Mouse (Mus musculus) left cerebral cortex, postnatal 25 days (tissue): ENCODE data around the gene Gm20708. TPM values are rescaled to one million over a fixed set of nuclear protein-coding genes. Genes with fewer than 3 reads are reported as not detected.

Source experiments
- DNase-seq, 2 experiments: peaks; one replicate each; pipeline ENCODE4 v3.0.0; 2022; ENCODE audit warnings: low spot score in 2 of 2, mixed read lengths in 1 of 2
- intact Hi-C: fragments of 180-260 bp; cut with DNase I; formaldehyde crosslinking; loops from one replicate; pipeline ENCODE4 v1.15.1; 2025
- total RNA-seq, 2 experiments: library from RNA; stranded (reverse); gene quantifications; 2 replicates each; pipeline ENCODE4 v1.2.3; 2021

Gene Gm20708
- total RNA-seq = 1 to 10 TPM; 1.7 to 2.4 TPM

GRCm38 (mm10) chr11:117809407-117810311 lies at the start of gene Gm20708, which contains the start of gene Syngr2:
TSS of gene Gm20708 (plus strand) at chr11:117809668.
TSS of gene Syngr2 (plus strand) at chr11:117809668.
- DNase-seq = peak in 1 of 2 experiments; percentile 38

GRCm38 (mm10) chr11:117760374-117761119 lies 48.9 kb upstream of the Gm20708 start:
- intact Hi-C loops = no loop called here
- peak in 1 of 2 experiments; percentile 62 for DNase-seq

More at GRCm38 (mm10) chr11:117809407-117810311, at the start of gene Gm20708, which contains the start of gene Syngr2:
- intact Hi-C loops = no loop called here

GRCm38 (mm10) chr11:117761801-117762200 lies 47.7 kb upstream of the Gm20708 start:
- intact Hi-C loops = no loop called here

DNA sequence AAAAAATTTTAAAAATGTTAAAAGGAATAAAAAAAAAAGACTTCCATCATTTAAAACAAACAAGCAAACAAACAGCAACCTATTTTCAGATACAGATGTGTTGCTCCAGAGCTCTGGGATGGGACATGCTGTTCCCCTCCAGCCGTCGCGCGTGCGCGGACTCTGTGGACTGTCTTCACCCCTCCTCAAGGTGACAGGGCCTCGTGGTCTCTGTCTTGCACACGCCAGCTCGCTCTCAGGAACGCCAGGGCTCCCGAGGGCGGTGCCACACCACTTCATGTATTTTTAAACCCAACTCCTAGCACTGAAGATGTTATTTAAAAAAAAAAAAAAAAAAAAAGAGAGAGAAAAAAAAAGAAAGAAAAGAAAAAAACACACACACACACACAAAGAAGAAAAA lies 47.2 kb upstream of the Gm20708 start:
- intact Hi-C loops = no loop called here
- no peak for DNase-seq

More at GRCm38 (mm10) chr11:117761801-117762200, 47.7 kb upstream of the Gm20708 start:
- no peak for DNase-seq

DNA sequence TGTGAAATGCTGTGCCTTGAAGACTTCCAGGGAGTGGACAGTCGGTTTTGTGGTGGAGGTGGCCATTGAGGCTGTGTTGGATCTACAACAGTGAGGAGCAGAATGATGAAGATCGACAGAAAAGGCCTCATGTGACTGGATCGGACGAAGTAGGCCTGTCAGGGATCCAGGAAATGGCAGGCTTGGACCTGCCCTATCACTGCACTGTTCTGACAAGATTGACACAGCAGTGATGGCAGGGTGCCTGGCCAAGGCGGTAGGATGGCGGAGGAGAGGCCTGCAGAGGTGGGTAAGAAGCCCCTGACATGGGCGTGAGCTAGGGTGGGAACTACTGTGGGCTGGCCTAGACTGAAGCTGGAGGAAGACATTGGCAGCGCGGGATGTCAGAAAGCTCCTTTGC lies 45.1 kb upstream of the Gm20708 start:
- DNase-seq = no peak
- intact Hi-C loops = no loop called here

- intact Hi-C loops = no loop called here
- no peak for DNase-seq
These were observed 44.1 kb upstream of the Gm20708 start for GRCm38 (mm10) chr11:117765361-117765760.

GRCm38 (mm10) chr11:117766275-117766674 lies 43.2 kb upstream of the Gm20708 start:
- intact Hi-C loops = no loop called here
- DNase-seq = peak in 1 of 2 experiments; percentile 76

- no peak for DNase-seq
- intact Hi-C loops = no loop called here
These were observed 40.5 kb upstream of the Gm20708 start for GRCm38 (mm10) chr11:117768725-117769682.

- intact Hi-C loops = no loop called here
These were observed 39.8 kb upstream of the Gm20708 start for GRCm38 (mm10) chr11:117769683-117770047.

DNA sequence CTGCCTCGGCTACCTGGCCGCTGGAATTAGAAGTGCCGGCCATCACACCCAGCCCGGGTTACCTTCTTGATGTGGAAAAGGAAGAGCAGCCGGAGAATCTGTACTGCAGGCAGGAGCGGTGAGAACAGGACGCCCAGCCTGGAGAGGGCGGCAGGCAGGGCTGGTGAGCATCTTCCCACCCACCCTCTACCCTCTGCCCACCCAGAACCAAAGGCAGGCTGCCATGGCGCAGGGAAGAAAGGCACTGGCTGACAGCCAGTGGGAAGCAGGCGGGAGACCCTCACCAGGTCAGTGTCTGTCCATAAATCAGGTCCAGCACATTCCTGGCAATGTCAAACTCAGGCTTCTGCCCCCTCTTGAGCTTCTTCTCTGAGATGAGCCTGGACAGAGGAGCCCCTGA lies 39.1 kb upstream of the Gm20708 start:
- intact Hi-C loops = no loop called here
- no peak for DNase-seq

More at GRCm38 (mm10) chr11:117769683-117770047, 39.8 kb upstream of the Gm20708 start:
- DNase-seq = no peak

DNA sequence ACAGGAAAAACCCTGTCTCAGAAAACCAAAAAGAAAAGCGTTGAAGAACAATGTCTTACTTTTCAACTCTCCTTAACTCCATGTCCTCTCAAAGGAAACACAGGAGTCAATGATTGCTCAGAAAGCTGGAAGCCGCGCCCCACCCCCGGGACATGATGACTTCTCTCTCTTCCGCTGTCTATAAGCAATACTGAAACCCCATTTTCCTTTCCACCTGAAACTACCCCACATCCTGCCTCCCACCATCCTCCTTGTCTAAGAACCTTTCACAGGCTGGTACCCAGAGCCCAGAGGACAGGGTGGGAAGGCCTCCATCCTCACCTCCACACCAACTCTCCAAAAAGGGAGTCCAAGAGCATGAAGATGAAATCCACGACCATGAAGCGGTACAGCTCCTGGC lies 37.1 kb upstream of the Gm20708 start:
- intact Hi-C loops = no loop called here
- DNase-seq = no peak

- intact Hi-C loops = no loop called here
- no peak for DNase-seq
These were observed 34.5 kb upstream of the Gm20708 start for GRCm38 (mm10) chr11:117774925-117775324.

DNA sequence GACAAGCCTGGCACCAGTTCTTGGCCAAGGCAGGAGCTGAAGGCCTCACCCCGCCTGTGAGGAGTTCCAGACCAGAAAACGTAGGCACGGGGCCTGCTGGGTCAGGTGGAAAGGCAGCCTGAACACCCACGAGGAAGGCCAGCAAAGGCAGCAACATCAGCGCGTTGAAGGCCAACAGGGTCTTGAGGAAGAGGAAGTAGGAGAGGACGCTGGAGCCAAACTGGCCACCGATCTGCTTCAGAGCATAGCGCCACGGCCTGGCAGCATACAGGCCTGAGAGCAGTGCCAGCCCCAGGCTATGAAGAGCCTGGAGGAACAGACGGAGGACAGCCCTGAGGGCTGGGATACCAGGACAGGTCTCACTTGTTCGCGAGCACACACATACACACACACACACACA lies 33.9 kb upstream of the Gm20708 start:
- no peak for DNase-seq
- intact Hi-C loops = no loop called here

DNA sequence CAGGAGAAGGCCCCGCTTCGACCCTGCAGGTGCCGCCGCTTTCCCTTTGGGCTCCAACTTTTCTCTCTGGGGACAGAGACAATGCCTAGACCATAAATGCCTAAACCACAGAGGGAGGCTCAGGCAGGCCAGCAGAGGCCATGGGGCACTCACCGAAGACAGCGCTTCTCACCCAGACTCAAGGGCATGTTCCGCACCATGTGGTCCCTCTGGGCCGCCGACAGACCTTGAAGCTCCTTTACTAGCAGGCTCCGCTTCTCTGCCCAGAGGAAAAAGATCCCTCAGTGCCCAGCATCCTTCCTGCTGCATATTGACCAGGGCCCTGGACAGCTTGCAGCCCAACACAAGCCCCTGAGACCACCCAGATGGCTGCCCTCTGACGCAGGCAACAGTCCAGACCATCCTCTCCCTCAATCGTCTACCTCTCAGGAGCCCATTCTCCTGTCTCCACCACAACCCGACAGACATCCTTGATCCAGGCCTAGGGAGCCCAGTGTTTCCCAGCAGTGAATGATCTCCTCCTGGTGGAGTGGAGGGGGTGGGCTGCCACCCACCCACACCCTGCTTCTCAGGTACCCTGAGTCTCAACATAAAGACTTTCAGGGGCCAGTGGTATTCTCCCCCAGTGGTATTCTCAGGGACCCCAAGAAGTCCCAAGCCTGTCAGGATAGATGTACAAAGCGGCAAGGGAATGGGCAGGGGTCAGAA lies 33.2 kb upstream of the Gm20708 start:
- DNase-seq = no peak
- intact Hi-C loops = no loop called here

- intact Hi-C loops = no loop called here
- no peak for DNase-seq
These were observed 32.4 kb upstream of the Gm20708 start for GRCm38 (mm10) chr11:117777111-117777510.

DNA sequence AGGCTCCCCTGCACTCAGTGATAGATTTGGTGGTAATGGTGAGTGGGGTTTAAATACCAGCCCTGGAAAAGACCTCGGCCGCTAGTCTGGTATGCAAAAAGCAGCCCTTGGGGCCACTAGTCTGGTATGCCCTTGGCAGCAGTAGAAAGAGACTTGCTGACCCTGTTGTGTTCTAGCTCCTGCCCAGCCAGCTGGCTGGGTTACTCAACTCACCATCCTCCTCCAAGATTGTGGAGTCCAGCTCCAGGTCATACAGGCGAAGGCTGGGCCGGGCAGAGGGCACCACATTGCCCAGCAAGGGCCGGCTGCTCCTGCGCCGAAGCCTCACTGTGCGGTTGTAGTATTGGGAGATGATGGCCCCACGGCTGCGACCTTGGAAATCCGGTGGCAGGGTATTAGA lies 31.4 kb upstream of the Gm20708 start:
- DNase-seq = no peak
- intact Hi-C loops = no loop called here

DNA sequence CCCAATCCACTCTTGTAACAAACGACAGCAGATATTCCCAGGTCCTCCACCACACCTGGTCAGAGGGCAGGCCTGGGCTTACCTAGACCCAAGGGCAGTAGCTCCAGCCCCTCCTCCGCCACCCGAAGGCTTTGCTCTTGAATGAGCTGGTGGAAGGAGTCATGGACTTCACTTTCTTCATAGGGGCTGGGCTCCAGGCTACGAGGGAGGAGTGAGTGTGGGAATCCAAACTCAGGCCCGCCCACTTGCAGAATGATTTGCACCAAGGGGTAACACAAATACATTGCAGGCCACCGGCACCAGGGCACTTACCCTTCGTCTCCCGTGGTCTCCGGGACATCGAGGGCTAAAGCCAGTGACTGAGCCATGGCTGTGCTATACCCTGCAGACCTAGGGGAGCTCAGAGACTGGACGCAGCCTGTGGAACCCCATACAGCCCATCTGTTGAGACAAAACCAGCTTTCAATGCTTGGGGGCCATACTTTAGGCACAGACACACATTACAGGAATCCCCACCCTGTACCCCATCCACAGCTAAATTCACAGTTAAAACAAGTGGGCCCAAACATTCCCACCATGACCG lies 30.5 kb upstream of the Gm20708 start:
- DNase-seq = no peak
- intact Hi-C loops = no loop called here

- intact Hi-C loops = no loop called here
- DNase-seq = no peak
These were observed 29.9 kb upstream of the Gm20708 start for GRCm38 (mm10) chr11:117779434-117780198.
